Mouse (Mus musculus) heart, embryonic 12.5 days (tissue): ENCODE measurements at regions not wholly inside any gene's neighbourhood (a gene's known extent, or its start where the extent isn't known, plus 50 kb on each side); places are given as distances from the start of the nearest gene placed in this dataset.

Source experiments
- ATAC-seq: fragments of 200-750 bp; cut with Nextera tagmentation; 2 replicates; pipeline ENCODE4 v1.8.0; 2017; ENCODE audit warnings: moderate TSS enrichment, moderate library complexity; ENCODE audit not compliant: insufficient number of reproducible peaks, low FRiP score
- H3K27ac ChIP-seq: fragments of 300-500 bp; sonication (generic); 2 replicates; pipeline ENCODE4 v1.5.1; 2016; ENCODE audit warnings: mild to moderate bottlenecking, moderate library complexity; ENCODE audit not compliant: poor library complexity, severe bottlenecking
- H3K27me3 ChIP-seq: fragments of 300-500 bp; sonication (generic); replicated peaks from 2 replicates; pipeline ENCODE4 v1.6.1; 2016; ENCODE audit warnings: mild to moderate bottlenecking, moderate library complexity
- H3K36me3 ChIP-seq: fragments of 300-500 bp; sonication (generic); 2 replicates; pipeline ENCODE4 v1.6.1; 2016; ENCODE audit warnings: mild to moderate bottlenecking, moderate library complexity
- H3K4me1 ChIP-seq: fragments of 300-500 bp; sonication (generic); replicated peaks from 2 replicates; pipeline ENCODE4 v1.6.1; 2016; ENCODE audit warnings: mild to moderate bottlenecking
- H3K4me2 ChIP-seq: fragments of 300-500 bp; sonication (generic); 2 replicates; pipeline ENCODE4 v1.6.1; 2016; ENCODE audit warnings: mild to moderate bottlenecking, moderate library complexity
- H3K4me3 ChIP-seq: fragments of 300-500 bp; sonication (generic); 2 replicates; pipeline ENCODE4 v1.5.1; 2016; ENCODE audit warnings: mild to moderate bottlenecking
- H3K9ac ChIP-seq: fragments of 300-500 bp; sonication (generic); 2 replicates; pipeline ENCODE4 v1.6.1; 2016; ENCODE audit warnings: mild to moderate bottlenecking, moderate library complexity
- H3K9me3 ChIP-seq: fragments of 300-500 bp; sonication (generic); replicated peaks from 2 replicates; pipeline ENCODE4 v1.6.1; 2016; ENCODE audit warnings: mild to moderate bottlenecking, moderate library complexity
- WGBS: fragments of 180-500 bp; shearing (Covaris S2); methylation state at CpG from one replicate; pipeline ENCODE4 v1.1.7; 2016; 5-methylcytosine and 5-hydroxymethylcytosine counted together

GRCm38 (mm10) chr1:13834860-13835840 is 2258.0 kb downstream of the 4930444P10Rik start:
- Histone ChIP-seq H3K27me3 (no peaks in the 10 kb centered on the region), H3K4me1 (no peaks in the 10 kb centered on the region), H3K9ac (no peak overlapping the region), H3K36me3 (no peaks in the 10 kb centered on the region), H3K4me2 (no peak overlapping the region), H3K9me3 (no peaks in the 10 kb centered on the region), H3K27ac (no peak overlapping the region), H3K4me3 (no peak overlapping the region)
- ATAC-seq: no peak
- 70% methylated on average over 12 of the region's 12 CpGs for WGBS

- Histone ChIP-seq H3K27ac (no peak overlapping the region), H3K36me3 (no peaks in the 10 kb centered on the region), H3K27me3 (no peaks in the 10 kb centered on the region), H3K4me1 (no peaks in the 10 kb centered on the region), H3K9me3 (no peaks in the 10 kb centered on the region), H3K4me2 (no peak overlapping the region), H3K4me3 (no peak overlapping the region), H3K9ac (no peak overlapping the region)
- ATAC-seq: no peak
- 66% methylated on average over 4 of the region's 4 CpGs for WGBS
Measured at GRCm38 (mm10) chr1:13807786-13808185, 2285.3 kb downstream of the 4930444P10Rik start.

GRCm38 (mm10) chr1:13800460-13800859 is 2292.7 kb downstream of the 4930444P10Rik start:
- H3K36me3 ChIP-seq: no peaks in the 10 kb centered on the region
- no peaks in the 10 kb centered on the region for H3K9me3 ChIP-seq
- no peak overlapping the region for H3K4me3 ChIP-seq
- no peak for ATAC-seq
- H3K4me2 ChIP-seq: no peak overlapping the region
- H3K27ac ChIP-seq: no peak overlapping the region
- no peak overlapping the region for H3K9ac ChIP-seq
- H3K4me1 ChIP-seq: no peaks in the 10 kb centered on the region
- WGBS: 70% methylated on average over 1 of the region's 1 CpGs
- no peaks in the 10 kb centered on the region for H3K27me3 ChIP-seq

DNA sequence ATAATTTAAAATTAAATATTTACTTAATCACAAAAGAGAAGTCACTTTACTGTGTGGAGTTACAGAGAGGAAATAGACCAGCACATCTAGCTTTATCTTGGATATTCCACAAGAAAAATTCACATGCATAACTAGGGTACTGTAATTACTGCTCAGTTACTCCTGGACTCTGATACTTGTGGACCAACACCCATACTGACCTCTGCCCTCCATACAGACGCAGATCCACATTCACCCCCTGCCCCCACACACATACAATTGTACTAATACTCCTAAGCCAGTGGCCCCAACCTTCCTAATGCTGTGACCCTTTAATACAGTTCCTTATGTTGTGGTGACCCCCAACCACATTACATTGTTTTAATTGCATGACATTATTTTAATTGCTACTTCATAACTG is 2294.3 kb downstream of the 4930444P10Rik start:
- no peaks in the 10 kb centered on the region for H3K36me3 ChIP-seq
- 64% methylated on average over 1 of the region's 1 CpGs for WGBS

DNA sequence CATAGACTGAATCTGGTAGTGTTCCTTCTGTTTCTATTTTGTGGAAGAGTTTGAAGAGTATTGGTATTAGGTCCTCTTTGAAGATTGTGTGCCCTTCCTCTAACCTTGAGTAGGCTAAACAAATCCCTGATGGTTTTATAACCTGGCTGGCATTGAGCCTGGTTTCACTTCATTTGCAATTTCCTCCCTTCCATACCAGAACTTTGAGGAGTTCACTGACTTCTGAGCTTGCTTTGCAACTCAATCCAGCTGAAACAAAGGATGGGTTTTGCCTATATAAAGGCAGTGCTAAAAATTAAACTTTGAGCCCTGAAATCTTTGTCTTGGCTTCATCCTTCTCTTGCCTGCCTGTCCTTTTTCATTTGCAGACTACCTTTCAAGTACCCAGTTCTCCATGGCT is 2297.9 kb downstream of the 4930444P10Rik start:
- no peaks in the 10 kb centered on the region for H3K36me3 ChIP-seq
- H3K9me3 ChIP-seq: 0 out of 2 replicates have a peak, but pooled peaks cover 12% of the 10 kb centered on the region
- ATAC-seq: no peak
- no peak overlapping the region for H3K4me2 ChIP-seq
- H3K4me3 ChIP-seq: no peak overlapping the region
- H3K9ac ChIP-seq: no peak overlapping the region
- H3K27ac ChIP-seq: no peak overlapping the region
- H3K27me3 ChIP-seq: no peaks in the 10 kb centered on the region
- H3K4me1 ChIP-seq: no peaks in the 10 kb centered on the region

More for the DNA sequence above, 2294.3 kb downstream of the 4930444P10Rik start:
- no peak overlapping the region for H3K4me2 ChIP-seq
- no peak for ATAC-seq
- no peaks in the 10 kb centered on the region for H3K4me1 ChIP-seq
- H3K27me3 ChIP-seq: no peaks in the 10 kb centered on the region
- no peak overlapping the region for H3K4me3 ChIP-seq
- H3K27ac ChIP-seq: no peak overlapping the region
- H3K9me3 ChIP-seq: no peaks in the 10 kb centered on the region
- no peak overlapping the region for H3K9ac ChIP-seq

DNA sequence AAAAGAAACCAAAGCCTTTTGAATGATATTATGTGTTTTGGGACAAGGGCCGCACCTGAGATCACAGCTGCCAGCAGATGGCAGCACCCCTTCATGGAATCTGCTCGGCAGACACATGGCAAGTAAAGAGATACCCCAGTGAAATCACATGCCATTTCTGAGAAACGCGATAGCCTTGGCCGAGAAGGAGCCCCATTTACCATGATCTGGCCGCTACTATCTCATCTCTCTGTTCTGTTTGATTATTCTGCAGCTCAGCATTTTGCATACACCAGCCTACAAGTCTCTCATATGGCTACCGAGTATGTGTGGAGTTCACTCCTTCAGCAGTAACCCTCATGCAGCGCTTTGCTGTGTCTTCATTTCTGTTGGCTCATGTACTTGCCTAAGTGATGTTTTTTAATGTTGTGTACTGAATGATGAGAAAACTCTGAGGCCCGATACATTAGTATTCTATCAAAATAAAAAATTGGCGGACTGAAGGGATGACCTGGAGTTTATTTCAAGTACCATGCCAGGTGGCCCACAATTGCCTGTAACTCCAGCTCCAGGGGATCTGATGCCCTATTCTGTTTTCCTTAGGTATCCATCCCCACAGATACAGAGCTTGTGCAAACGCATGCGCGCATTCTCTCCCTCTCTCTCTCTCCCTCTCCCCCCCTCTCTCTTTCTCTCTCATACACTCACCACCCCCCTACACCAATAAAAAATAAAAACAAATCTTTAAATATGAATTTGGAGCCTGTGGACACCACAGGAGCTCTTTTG is 2303.6 kb downstream of the 4930444P10Rik start:
- 40% methylated on average over 13 of the region's 13 CpGs for WGBS
- no peak overlapping the region for H3K9ac ChIP-seq
- H3K4me2 ChIP-seq: peak overlapping the region; percentile 59

GRCm38 (mm10) chr1:13787016-13787415 is 2306.1 kb downstream of the 4930444P10Rik start:
- H3K27me3 ChIP-seq: 0 out of 2 replicates have a peak, but pooled peaks cover 6% of the 10 kb centered on the region
- H3K9me3 ChIP-seq: 0 out of 2 replicates have a peak, but pooled peaks cover 9% of the 10 kb centered on the region
- H3K4me2 ChIP-seq: no peak overlapping the region
- no peak overlapping the region for H3K9ac ChIP-seq
- H3K27ac ChIP-seq: no peak overlapping the region
- 0 out of 2 replicates have a peak, but pooled peaks cover 3% of the 10 kb centered on the region for H3K4me1 ChIP-seq
- ATAC-seq: no peak
- 65% methylated on average over 2 of the region's 2 CpGs for whole genome bisulfite sequencing
- no peaks in the 10 kb centered on the region for H3K36me3 ChIP-seq
- no peak overlapping the region for H3K4me3 ChIP-seq

More for the DNA sequence above, 2303.6 kb downstream of the 4930444P10Rik start:
- H3K27me3 ChIP-seq: no peaks in the 10 kb centered on the region
- 0 out of 2 replicates have a peak, but pooled peaks cover 12% of the 10 kb centered on the region for H3K9me3 ChIP-seq
- H3K27ac ChIP-seq: no peak overlapping the region
- 0 out of 2 replicates have a peak, but pooled peaks cover 3% of the 10 kb centered on the region for H3K4me1 ChIP-seq
- H3K4me3 ChIP-seq: no peak overlapping the region
- 0 out of 2 replicates have a peak, but pooled peaks have one; percentile 36 for ATAC-seq
- no peaks in the 10 kb centered on the region for H3K36me3 ChIP-seq

DNA sequence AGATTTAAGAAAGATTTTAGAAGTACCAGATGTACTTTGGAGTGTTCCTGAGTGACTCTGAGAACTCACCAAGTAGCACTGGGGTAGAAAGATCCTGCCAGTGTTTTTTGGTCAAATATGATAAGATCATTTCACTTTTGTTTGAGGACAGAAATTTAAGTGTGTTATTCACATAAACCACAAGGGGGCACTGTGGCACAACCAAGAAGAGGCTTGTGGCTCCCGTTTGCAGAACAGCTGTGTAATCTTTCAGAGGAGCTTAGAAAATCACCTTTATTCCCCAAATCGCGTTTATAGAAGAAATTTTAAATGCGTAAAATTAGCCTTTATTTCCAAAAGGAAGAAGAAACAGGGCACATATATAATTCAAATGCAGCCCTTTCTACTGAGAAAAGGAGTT is 2308.7 kb downstream of the 4930444P10Rik start:
- 14% methylated on average over 4 of the region's 4 CpGs for WGBS
- ATAC-seq: no peak

DNA sequence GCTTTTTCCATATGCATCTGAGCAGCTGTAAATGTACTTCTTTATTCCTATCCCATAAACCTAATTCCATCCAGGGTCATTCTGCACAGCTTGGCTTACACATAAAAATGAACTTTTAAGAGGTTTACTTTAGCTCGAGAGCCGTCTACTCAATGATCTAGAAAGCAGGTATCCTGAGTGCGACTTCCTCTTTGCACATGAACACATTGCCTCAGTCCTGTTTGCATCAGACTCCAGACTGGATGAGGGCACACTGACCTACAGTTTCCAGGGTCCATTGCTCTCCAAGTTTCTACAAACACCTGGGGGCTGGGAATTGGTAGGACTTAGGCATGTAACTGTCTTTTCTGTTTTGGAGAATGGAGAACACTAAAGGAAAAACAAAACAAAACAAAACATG is 2310.5 kb downstream of the 4930444P10Rik start:
- no peaks in the 10 kb centered on the region for H3K36me3 ChIP-seq
- no peak overlapping the region for H3K4me2 ChIP-seq
- no peak for ATAC-seq
- 0 out of 2 replicates have a peak, but pooled peaks cover 6% of the 10 kb centered on the region for H3K27me3 ChIP-seq
- no peak overlapping the region for H3K27ac ChIP-seq
- H3K9ac ChIP-seq: no peak overlapping the region
- H3K4me1 ChIP-seq: no peaks in the 10 kb centered on the region
- H3K9me3 ChIP-seq: no peaks in the 10 kb centered on the region
- 83% methylated on average over 3 of the region's 3 CpGs for WGBS
- no peak overlapping the region for H3K4me3 ChIP-seq

More for the DNA sequence above, 2308.7 kb downstream of the 4930444P10Rik start:
- Histone ChIP-seq H3K27me3 (0 out of 2 replicates have a peak, but pooled peaks cover 6% of the 10 kb centered on the region), H3K27ac (no peak overlapping the region), H3K9ac (no peak overlapping the region), H3K4me3 (no peak overlapping the region), H3K4me2 (no peak overlapping the region), H3K4me1 (0 out of 2 replicates have a peak, but pooled peaks cover 3% of the 10 kb centered on the region), H3K36me3 (no peaks in the 10 kb centered on the region), H3K9me3 (no peaks in the 10 kb centered on the region)

- WGBS: 31% methylated on average over 2 of the region's 2 CpGs
- 0 out of 2 replicates have a peak, but pooled peaks cover 9% of the 10 kb centered on the region for H3K4me1 ChIP-seq
- no peak overlapping the region for H3K9ac ChIP-seq
- no peaks in the 10 kb centered on the region for H3K27me3 ChIP-seq
- no peak for ATAC-seq
- H3K27ac ChIP-seq: no peak overlapping the region
- no peaks in the 10 kb centered on the region for H3K36me3 ChIP-seq
- no peak overlapping the region for H3K4me2 ChIP-seq
- no peaks in the 10 kb centered on the region for H3K9me3 ChIP-seq
- no peak overlapping the region for H3K4me3 ChIP-seq
Measured at GRCm38 (mm10) chr1:13772106-13772505, 2321.0 kb downstream of the 4930444P10Rik start.
